Mouse (Mus musculus) heart, embryonic 14.5 days (tissue): ENCODE measurements around the gene Gm35549. TPM values are rescaled to one million over a fixed set of nuclear protein-coding genes. Genes with fewer than 3 reads are reported as not detected.

Source experiments
- ATAC-seq: fragments of 200-750 bp; cut with Nextera tagmentation; 2 replicates; pipeline ENCODE4 v1.8.0; 2017; ENCODE audit warnings: low read depth, moderate TSS enrichment; ENCODE audit not compliant: insufficient number of reproducible peaks, insufficient read depth, low FRiP score
- H3K27ac ChIP-seq, 2 experiments: fragments of 200-500 bp in 1 of 2; fragments of 300-500 bp in 1 of 2; sonication (generic) in 1 of 2; replicated peaks in 1 of 2; 2 replicates each; pipeline ENCODE4 v1.5.1; 2012 to 2014; ENCODE audit warnings: low read depth in 2 of 2, low read length in 2 of 2, control low read depth in 1 of 2, mild to moderate bottlenecking in 1 of 2, mixed read lengths in 1 of 2; ENCODE audit not compliant: control insufficient read depth in 1 of 2, insufficient read depth in 1 of 2
- H3K27me3 ChIP-seq: fragments of 300-500 bp; sonication (generic); 2 replicates; pipeline ENCODE4 v1.6.1; 2014; ENCODE audit warnings: mild to moderate bottlenecking, low read length, control low read depth; ENCODE audit not compliant: control insufficient read depth, insufficient read depth
- H3K36me3 ChIP-seq: fragments of 300-500 bp; sonication (generic); 2 replicates; pipeline ENCODE4 v1.6.1; 2014; ENCODE audit warnings: mild to moderate bottlenecking, control low read depth, low read length, mixed read lengths; ENCODE audit not compliant: control insufficient read depth, insufficient read depth
- H3K4me1 ChIP-seq, 2 experiments: fragments of 200-500 bp in 1 of 2; fragments of 300-500 bp in 1 of 2; sonication (generic) in 1 of 2; 2 replicates each; pipeline ENCODE4 v1.6.1; 2012 to 2014; ENCODE audit warnings: low read length in 2 of 2, control low read depth in 1 of 2, mixed read lengths in 1 of 2; ENCODE audit not compliant: control insufficient read depth in 2 of 2, insufficient read depth in 2 of 2
- H3K4me2 ChIP-seq: fragments of 300-500 bp; sonication (generic); 2 replicates; pipeline ENCODE4 v1.6.1; 2014; ENCODE audit warnings: mild to moderate bottlenecking, low read length
- H3K4me3 ChIP-seq, 2 experiments: fragments of 200-500 bp in 1 of 2; fragments of 300-500 bp in 1 of 2; sonication (generic) in 1 of 2; 2 replicates each; pipeline ENCODE4 v1.5.1; 2012 to 2014; ENCODE audit warnings: low read length in 2 of 2, mild to moderate bottlenecking in 2 of 2, control low read depth in 1 of 2, low read depth in 1 of 2, moderate library complexity in 1 of 2; ENCODE audit not compliant: control insufficient read depth in 1 of 2, insufficient read depth in 1 of 2
- H3K9ac ChIP-seq: fragments of 300-500 bp; sonication (generic); 2 replicates; pipeline ENCODE4 v1.6.1; 2014; ENCODE audit warnings: mild to moderate bottlenecking, low read length
- H3K9me3 ChIP-seq: fragments of 300-500 bp; sonication (generic); 2 replicates; pipeline ENCODE4 v1.6.1; 2016; ENCODE audit warnings: low read length, control low read depth; ENCODE audit not compliant: control insufficient read depth
- WGBS: fragments of 180-500 bp; shearing (Covaris S2); extraction: QIAGEN DNeasy Blood & Tissue Kit; methylation state at CpG from one replicate; pipeline ENCODE4 v1.1.7; 2014; 5-methylcytosine and 5-hydroxymethylcytosine counted together
- polyA plus RNA-seq: library from polyadenylated mRNA; unstranded; fragments of >200 nt; fragmentation: Nextera tagmentation; extraction: Ambion mirVana; gene quantifications from 2 replicates; pipeline ENCODE4 v1.2.1, GENCODE M21; 2014

The Gm35549 gene
- polyA plus RNA-seq, 1 experiment from 2014 or later = not detected

- H3K9me3 ChIP-seq = no peaks in the 10 kb centered on the region
- H3K9ac ChIP-seq = no peak overlapping the region
- no peak overlapping the region for H3K4me3 ChIP-seq
- H3K4me1 ChIP-seq = no peaks in the 10 kb centered on the region
- H3K4me2 ChIP-seq = no peak overlapping the region
- no peak overlapping the region for H3K27ac ChIP-seq
- no peaks in the 10 kb centered on the region for H3K27me3 ChIP-seq
- ATAC-seq = no peak
- H3K36me3 ChIP-seq = peaks cover 40% of the 10 kb centered on the region
- 94% methylated on average over 4 of the region's 4 CpGs for WGBS
These were observed 17.1 kb downstream of the Gm35549 start for GRCm38 (mm10) chr9:122826743-122827142.

DNA sequence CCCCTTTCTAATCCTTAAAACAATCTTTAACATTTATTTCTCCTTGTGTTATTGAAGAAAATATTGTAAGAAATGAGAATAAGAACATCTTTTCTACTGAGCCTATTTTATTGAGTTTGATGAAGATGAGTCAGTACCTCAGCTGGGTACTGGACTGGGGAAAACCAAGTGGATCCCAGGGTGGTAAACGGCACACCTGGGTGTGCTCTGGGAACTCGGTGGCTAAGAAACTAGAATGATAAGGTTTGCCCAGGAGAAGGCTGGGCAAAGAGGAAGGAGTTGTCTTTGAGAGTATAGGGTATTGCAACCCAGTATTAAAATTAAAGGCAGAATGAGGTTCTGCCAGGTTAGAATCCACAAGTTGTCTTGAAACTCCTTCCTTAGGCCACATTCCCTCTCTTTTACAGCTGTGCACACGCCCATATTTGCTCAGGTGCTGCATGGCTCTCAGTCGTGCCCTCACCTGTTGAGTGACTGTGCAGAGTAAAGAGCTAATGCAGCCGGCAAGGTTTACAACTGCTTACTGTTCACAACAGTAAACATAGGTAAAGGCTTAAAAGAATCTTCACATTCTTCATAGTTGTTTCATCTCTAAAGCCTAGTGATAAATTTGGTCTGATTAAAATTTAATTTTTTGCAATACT, 20.3 kb downstream of the Gm35549 start:
- Histone ChIP-seq H3K36me3 (peaks cover 63% of the 10 kb centered on the region), H3K9ac (no peak overlapping the region), H3K4me2 (no peak overlapping the region), H3K9me3 (no peaks in the 10 kb centered on the region), H3K4me1 (no peaks in the 10 kb centered on the region), H3K27ac (no peak overlapping the region), H3K27me3 (no peaks in the 10 kb centered on the region), H3K4me3 (no peak overlapping the region)
- WGBS = 83% methylated on average over 5 of the region's 5 CpGs
- no peak for ATAC-seq

DNA sequence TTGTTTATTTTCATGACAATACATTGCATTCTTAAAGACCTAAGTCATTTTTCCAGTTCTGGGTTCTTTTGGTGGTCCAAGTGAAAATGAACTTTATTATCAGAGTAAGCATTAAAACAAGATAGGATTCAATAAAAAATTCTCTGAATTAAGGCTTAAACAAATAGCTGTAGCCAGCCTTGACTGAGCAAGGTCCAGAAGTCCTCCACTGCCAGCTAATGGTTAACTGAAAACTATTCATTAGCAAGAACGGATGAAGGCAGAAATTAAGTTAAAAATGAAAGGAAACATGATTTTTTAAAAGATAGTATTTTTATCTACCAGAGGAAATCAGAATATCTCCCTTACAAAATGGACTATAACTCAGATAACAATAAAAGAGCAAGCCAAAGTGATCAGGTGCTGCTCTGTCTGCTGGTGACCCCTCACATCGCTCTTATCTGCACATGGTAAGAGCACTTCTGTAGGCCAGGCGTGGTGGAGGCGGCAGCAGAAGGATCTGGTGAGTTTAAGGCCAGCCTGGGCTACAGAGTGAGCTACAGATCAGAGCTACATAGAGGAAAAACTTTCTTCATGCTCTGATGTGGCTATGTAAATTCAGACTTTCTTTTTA, 28.5 kb downstream of the Gm35549 start:
- no peak overlapping the region for H3K4me2 ChIP-seq
- WGBS = 64% methylated on average over 4 of the region's 4 CpGs

DNA sequence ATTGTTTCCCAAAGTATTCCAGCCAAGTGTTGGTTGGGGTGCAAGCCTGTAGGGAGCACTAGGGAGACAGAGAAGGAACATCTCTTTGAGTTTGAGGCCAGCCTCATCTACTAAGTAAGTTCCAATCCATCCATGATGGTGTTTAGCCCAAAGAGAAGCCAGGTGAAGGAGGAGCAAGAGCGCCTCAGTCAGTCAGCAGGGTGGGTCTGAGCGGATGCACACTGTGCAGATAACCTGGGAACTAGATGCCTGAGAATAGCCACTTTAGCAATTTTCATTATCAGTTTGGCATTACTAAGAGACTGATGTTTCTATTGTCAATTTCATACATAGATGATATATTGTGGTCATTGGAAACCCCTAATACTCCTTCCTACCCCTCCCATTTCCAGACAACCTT, 29.1 kb downstream of the Gm35549 start:
- no peak overlapping the region for H3K27ac ChIP-seq
- peaks cover 3 to 13% of the 10 kb centered on the region in 2 experiments; a peak in 3 of 4 replicates for H3K4me1 ChIP-seq
- no peak for ATAC-seq
- H3K4me2 ChIP-seq = no peak overlapping the region
- H3K27me3 ChIP-seq = no peaks in the 10 kb centered on the region
- peaks cover 38% of the 10 kb centered on the region for H3K36me3 ChIP-seq
- WGBS = 98% methylated on average over 2 of the region's 2 CpGs
- no peaks in the 10 kb centered on the region for H3K9me3 ChIP-seq
- H3K9ac ChIP-seq = no peak overlapping the region
- H3K4me3 ChIP-seq = no peak overlapping the region

More for the DNA sequence above, 28.5 kb downstream of the Gm35549 start:
- Histone ChIP-seq H3K9ac (no peak overlapping the region), H3K27me3 (no peaks in the 10 kb centered on the region), H3K4me1 (peaks cover under 1 to 7% of the 10 kb centered on the region in 2 experiments; a peak in 3 of 4 replicates), H3K36me3 (peaks cover 44% of the 10 kb centered on the region), H3K27ac (no peak overlapping the region), H3K4me3 (no peak overlapping the region), H3K9me3 (no peaks in the 10 kb centered on the region)
- no peak for ATAC-seq

DNA sequence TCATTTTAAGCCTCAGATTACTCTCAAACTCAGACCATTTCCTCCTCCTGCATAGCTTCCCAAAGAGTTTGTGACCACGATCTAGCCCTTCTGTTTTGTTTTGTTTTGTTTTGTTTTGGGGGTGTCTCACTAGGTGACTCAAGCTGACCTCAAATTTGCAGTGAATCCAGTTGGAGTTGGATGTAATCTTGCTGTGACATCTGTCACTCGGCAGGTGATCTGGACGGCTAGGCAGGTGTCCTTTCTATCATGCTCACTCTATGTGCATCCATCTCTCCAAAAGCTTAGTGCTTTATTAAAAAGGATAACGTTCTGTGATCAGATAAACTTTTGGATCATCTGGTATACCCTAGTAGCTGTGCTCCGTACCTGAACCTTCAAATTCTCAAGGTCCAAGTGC, 31.4 kb downstream of the Gm35549 start:
- Histone ChIP-seq H3K9ac (no peak overlapping the region), H3K27me3 (no peaks in the 10 kb centered on the region), H3K9me3 (no peaks in the 10 kb centered on the region), H3K4me3 (no peak overlapping the region), H3K27ac (no peak overlapping the region), H3K4me2 (no peak overlapping the region), H3K36me3 (peaks cover 25% of the 10 kb centered on the region), H3K4me1 (peaks cover 5 to 14% of the 10 kb centered on the region in 2 experiments; a peak in 3 of 4 replicates)
- no peak for ATAC-seq
- WGBS = 77% methylated on average over 5 of the region's 5 CpGs

DNA sequence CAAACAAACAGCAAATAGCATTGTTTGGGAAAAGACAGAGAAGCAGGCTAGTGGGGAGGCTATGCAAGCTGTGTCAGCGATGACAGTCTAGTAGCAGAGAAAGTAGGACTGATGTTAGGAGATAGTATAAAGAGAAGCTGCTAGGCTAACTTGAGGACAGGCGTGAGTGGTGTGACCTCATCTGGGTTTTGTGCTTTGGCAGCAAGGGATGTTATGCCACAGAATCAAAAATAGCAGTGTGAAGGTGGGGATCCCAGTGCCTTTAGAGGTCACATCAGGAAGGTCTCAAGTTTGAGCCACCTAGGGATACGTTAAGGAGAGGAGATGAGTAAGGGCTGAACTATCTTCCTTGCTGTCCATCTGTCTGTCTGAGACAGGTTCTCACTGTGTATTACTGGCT, 33.6 kb downstream of the Gm35549 start:
- Histone ChIP-seq H3K4me1 (peaks cover 7 to 22% of the 10 kb centered on the region in 2 experiments; a peak in 3 of 4 replicates), H3K4me3 (no peak overlapping the region), H3K27ac (no peak overlapping the region), H3K9me3 (no peaks in the 10 kb centered on the region), H3K27me3 (no peaks in the 10 kb centered on the region), H3K36me3 (peaks cover 19% of the 10 kb centered on the region), H3K4me2 (no peak overlapping the region), H3K9ac (no peak overlapping the region)
- WGBS = 33% methylated on average over 3 of the region's 3 CpGs
- ATAC-seq = no peak

- H3K27ac ChIP-seq = no peak overlapping the region
These were observed 36.6 kb downstream of the Gm35549 start for GRCm38 (mm10) chr9:122807186-122807585.

More at GRCm38 (mm10) chr9:122807186-122807585, 36.6 kb downstream of the Gm35549 start:
- no peak overlapping the region for H3K4me2 ChIP-seq
- H3K27me3 ChIP-seq = no peaks in the 10 kb centered on the region
- H3K4me1 ChIP-seq = peaks cover 7 to 22% of the 10 kb centered on the region in 2 experiments; a peak in 3 of 4 replicates
- no peaks in the 10 kb centered on the region; the same call in 1 of the 2 replicates for H3K36me3 ChIP-seq
- H3K4me3 ChIP-seq = no peak overlapping the region
- no peak overlapping the region for H3K9ac ChIP-seq
- no peaks in the 10 kb centered on the region for H3K9me3 ChIP-seq
- no peak for ATAC-seq
- 90% methylated on average over 2 of the region's 2 CpGs for WGBS
